Mouse (Mus musculus) gastrocnemius, adult 18-20 months (tissue): ENCODE data around the gene Gabbr1. TPM values are rescaled to one million over a fixed set of nuclear protein-coding genes. Genes with fewer than 3 reads are reported as not detected.

Experiments
- DNase-seq: peaks from one replicate; pipeline ENCODE4 v3.0.0; 2021; ENCODE audit warnings: low spot score
- total RNA-seq, 2 experiments: library from RNA; stranded (reverse); gene quantifications; 2 replicates each; pipeline ENCODE4 v1.2.3; 2021

The Gabbr1 gene
- total RNA-seq, 2 experiments from 2014 or later = 5.5 to 8.2 TPM

- no peak for DNase-seq
Measured at GRCm38 (mm10) chr17:37039127-37039894, 6.5 kb upstream of the Gabbr1 start.

GRCm38 (mm10) chr17:37044651-37045244, 1.0 kb upstream of the Gabbr1 start:
- no peak for DNase-seq

GRCm38 (mm10) chr17:37046312-37047112, 746 bp downstream of the Gabbr1 start:
- peak; percentile 33 for DNase-seq

GRCm38 (mm10) chr17:37047332-37047976, 1.7 kb downstream of the Gabbr1 start:
- no peak for DNase-seq

GRCm38 (mm10) chr17:37047981-37048380, 2.2 kb downstream of the Gabbr1 start:
- DNase-seq = no peak

GRCm38 (mm10) chr17:37048383-37048782, 2.6 kb downstream of the Gabbr1 start:
- DNase-seq = no peak

- DNase-seq = peak; percentile 40
Measured at GRCm38 (mm10) chr17:37049570-37050310, 4.0 kb downstream of the Gabbr1 start.

GRCm38 (mm10) chr17:37050399-37050798, 4.6 kb downstream of the Gabbr1 start:
- peak; percentile 79 for DNase-seq

GRCm38 (mm10) chr17:37050876-37051275, 5.1 kb downstream of the Gabbr1 start:
- DNase-seq = no peak

- DNase-seq = no peak
Measured at GRCm38 (mm10) chr17:37051745-37052144, 6.0 kb downstream of the Gabbr1 start.

- DNase-seq = no peak
Measured at GRCm38 (mm10) chr17:37056957-37057356, 11.2 kb downstream of the Gabbr1 start.

GRCm38 (mm10) chr17:37061435-37061834, 15.7 kb downstream of the Gabbr1 start:
- DNase-seq = no peak

GRCm38 (mm10) chr17:37062101-37062641, 16.4 kb downstream of the Gabbr1 start:
- no peak for DNase-seq

- no peak for DNase-seq
Measured at GRCm38 (mm10) chr17:37063063-37063462, 17.3 kb downstream of the Gabbr1 start.

GRCm38 (mm10) chr17:37063686-37064495, 18.1 kb downstream of the Gabbr1 start:
- no peak for DNase-seq

GRCm38 (mm10) chr17:37065993-37066392, 20.2 kb downstream of the Gabbr1 start:
- DNase-seq = no peak

GRCm38 (mm10) chr17:37067861-37068260, 22.1 kb downstream of the Gabbr1 start:
- no peak for DNase-seq

GRCm38 (mm10) chr17:37070121-37070520, 24.4 kb downstream of the Gabbr1 start:
- DNase-seq = no peak

GRCm38 (mm10) chr17:37072080-37072729, 26.4 kb downstream of the Gabbr1 start:
- DNase-seq = no peak
